Comparison of ENCODE assay signal across 8 mouse cellular contexts in the genomic region with DNA sequence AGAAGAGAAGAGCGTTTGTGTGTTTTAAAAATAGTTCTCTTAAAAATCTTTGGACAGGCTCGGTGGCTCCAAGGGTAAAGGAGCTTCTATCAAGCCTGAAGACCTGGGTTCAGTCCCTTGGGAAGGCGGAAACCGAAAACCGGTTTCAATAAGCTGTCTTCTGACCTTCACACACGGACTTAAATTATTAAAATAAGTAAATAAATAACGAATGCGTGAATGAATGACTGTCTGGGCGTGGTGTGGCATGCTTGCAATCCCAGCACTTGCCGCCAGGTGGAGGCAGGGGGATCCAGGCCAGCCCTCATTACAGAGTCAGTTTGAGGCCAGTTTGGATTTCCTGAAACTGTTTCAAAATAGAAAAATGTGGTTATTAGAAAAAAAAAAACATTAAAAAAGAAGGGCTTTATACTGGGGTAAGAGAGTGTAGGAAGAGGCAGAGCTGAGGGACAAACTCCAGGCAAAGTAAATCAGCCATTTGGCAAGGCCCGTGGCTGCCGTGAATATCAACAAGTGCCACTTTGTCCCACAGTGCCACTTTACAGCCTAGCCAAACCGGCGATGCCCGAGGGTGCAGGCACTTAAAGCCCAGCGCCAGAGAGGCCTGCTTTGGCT. TPM values are rescaled to one million over a fixed set of nuclear protein-coding genes. Genes with fewer than 3 reads are reported as not detected.
A peak's percentile ranks its signal among the peaks of the same experiment; 100 is the strongest.
DNase-seq lines count a peak whose midpoint lies in the region; ATAC-seq lines count a peak whose summit lies in the region.

No protein-coding gene starts in this region.

- H3K4me1 ChIP-seq in embryonic facial prominence, embryonic 11.5 days (ENCODE audit: control insufficient read depth, insufficient read depth, low read length), result no peaks in the 10 kb centered on the region
- H3K4me1 ChIP-seq in limb, embryonic 11.5 days (ENCODE audit: control insufficient read depth, insufficient read depth, low read length), result no peaks in the 10 kb centered on the region
- peaks cover 5% of the 10 kb centered on the region; the same call in 1 of the 2 replicates for H3K4me1 ChIP-seq in midbrain, embryonic 13.5 days (replicated peaks)

- H3K9me3 ChIP-seq in embryonic facial prominence, embryonic 11.5 days (replicated peaks; ENCODE audit: control insufficient read depth, low read length), result no peaks in the 10 kb centered on the region
- H3K9me3 ChIP-seq in limb, embryonic 11.5 days (ENCODE audit: control insufficient read depth, low read length), result no peaks in the 10 kb centered on the region
- no peaks in the 10 kb centered on the region for H3K9me3 ChIP-seq in midbrain, embryonic 13.5 days

- peak overlapping the region; percentile 57 for H3K4me2 ChIP-seq in embryonic facial prominence, embryonic 11.5 days (ENCODE audit: low read depth, low read length)
- H3K4me2 ChIP-seq in limb, embryonic 11.5 days (ENCODE audit: low read depth, severe bottlenecking), result peak overlapping the region; percentile 80
- peak overlapping the region; percentile 80 for H3K4me2 ChIP-seq in midbrain, embryonic 13.5 days (replicated peaks)

- peak overlapping the region; percentile 30; the same call in 1 of the 2 replicates for H3K27ac ChIP-seq in embryonic facial prominence, embryonic 11.5 days (replicated peaks; ENCODE audit: low read depth, low read length)
- peak overlapping the region; percentile 36; the same call in 1 of the 2 replicates for H3K27ac ChIP-seq in limb, embryonic 11.5 days (replicated peaks; ENCODE audit: low read depth, low read length)
- H3K27ac ChIP-seq in midbrain, embryonic 13.5 days, result peak overlapping the region; percentile 83

- no peaks in the 10 kb centered on the region for H3K36me3 ChIP-seq in embryonic facial prominence, embryonic 11.5 days (replicated peaks; ENCODE audit: control insufficient read depth, insufficient read depth, low read depth, low read length)
- H3K36me3 ChIP-seq in limb, embryonic 11.5 days (ENCODE audit: control insufficient read depth, insufficient read depth, low read length), result no peaks in the 10 kb centered on the region
- no peaks in the 10 kb centered on the region for H3K36me3 ChIP-seq in midbrain, embryonic 13.5 days

- no peaks in the 10 kb centered on the region for H3K27me3 ChIP-seq in embryonic facial prominence, embryonic 11.5 days (ENCODE audit: control insufficient read depth, insufficient read depth, low read length)
- H3K27me3 ChIP-seq in limb, embryonic 11.5 days (ENCODE audit: control insufficient read depth, insufficient read depth, low read length), result no peaks in the 10 kb centered on the region
- no peaks in the 10 kb centered on the region for H3K27me3 ChIP-seq in midbrain, embryonic 13.5 days

- DNase-seq in ovary, postnatal 10 days (ENCODE audit: low spot score), result peak; percentile 68
- no peak for DNase-seq in ovary, adult 18-20 months (ENCODE audit: low spot score)
- DNase-seq in embryonic facial prominence, embryonic 11.5 days (ENCODE audit: low spot score), result peak; percentile 81
- peak; percentile 97 for DNase-seq in heart, adult 11 months
- peak; percentile 88 for DNase-seq in kidney, adult 11 months
- peak; percentile 93 for DNase-seq in limb, embryonic 11.5 days (ENCODE audit: low spot score)
- DNase-seq in spleen, postnatal 10 days (ENCODE audit: low spot score in 2 of 2), result peak; percentile 85 to 92

- H3K9ac ChIP-seq in embryonic facial prominence, embryonic 11.5 days (replicated peaks; ENCODE audit: low read length), result peak overlapping the region; percentile 48
- peak overlapping the region; percentile 60 for H3K9ac ChIP-seq in limb, embryonic 11.5 days (ENCODE audit: low read length)
- H3K9ac ChIP-seq in midbrain, embryonic 13.5 days (replicated peaks), result peak overlapping the region; percentile 66

- peak overlapping the region; percentile 31 for H3K4me3 ChIP-seq in embryonic facial prominence, embryonic 11.5 days (ENCODE audit: low read depth, low read length)
- peak overlapping the region; percentile 39 for H3K4me3 ChIP-seq in limb, embryonic 11.5 days (ENCODE audit: low read depth, low read length)
- peak overlapping the region; percentile 50 for H3K4me3 ChIP-seq in midbrain, embryonic 13.5 days (replicated peaks)

- ATAC-seq in embryonic facial prominence, embryonic 11.5 days (replicated peaks; ENCODE audit: insufficient number of reproducible peaks, low FRiP score, low TSS enrichment, low read depth), result peak; percentile 36; the same call in 1 of the 2 replicates
- ATAC-seq in limb, embryonic 11.5 days (ENCODE audit: insufficient number of reproducible peaks, low FRiP score, low TSS enrichment, low read depth), result peak; percentile 67; the same call in 1 of the 2 replicates
- peak; percentile 53 for ATAC-seq in midbrain, embryonic 13.5 days

- WGBS in embryonic facial prominence, embryonic 11.5 days, result 5% methylated on average over 16 of the region's 16 CpGs
- 2% methylated on average over 16 of the region's 16 CpGs for WGBS in limb, embryonic 11.5 days
- 4% methylated on average over 16 of the region's 16 CpGs for WGBS in midbrain, embryonic 13.5 days

RNA-seq across cellular contexts. Expression of gene Eef1a1, which starts 38.9 kb away (rescaled TPM):
- polyA plus RNA-seq in embryonic facial prominence, embryonic 11.5 days (2014; fragmentation: Nextera tagmentation; extraction: Ambion mirVana), result 5,291 and 5,417 TPM in 2 replicates
- polyA plus RNA-seq in limb, embryonic 11.5 days (2014; fragmentation: Nextera tagmentation; extraction: Ambion mirVana), result 5,036 and 5,240 TPM in 2 replicates
- 3,693 and 3,771 TPM in 2 replicates for polyA plus RNA-seq in midbrain, embryonic 13.5 days (2015; fragmentation: Nextera tagmentation; extraction: Ambion mirVana)

RNA-seq across cellular contexts. Expression of gene Slc17a5, which starts 60.0 kb away (rescaled TPM):
- 11.8 and 13.8 TPM in 2 replicates for polyA plus RNA-seq in embryonic facial prominence, embryonic 11.5 days (2014; fragmentation: Nextera tagmentation; extraction: Ambion mirVana)
- polyA plus RNA-seq in limb, embryonic 11.5 days (2014; fragmentation: Nextera tagmentation; extraction: Ambion mirVana), result 14.6 and 15.0 TPM in 2 replicates
- 16.3 and 17.2 TPM in 2 replicates for polyA plus RNA-seq in midbrain, embryonic 13.5 days (2015; fragmentation: Nextera tagmentation; extraction: Ambion mirVana)

Comparison
In these comparisons a context has a peak if more than half of its experiments do, and no peak if none do; other contexts are left out.
1. H3K27ac ChIP-seq: peak in every context shown above with its lines; median percentile 83 in midbrain, embryonic 13.5 days; 36 in limb, embryonic 11.5 days; 30 in embryonic facial prominence, embryonic 11.5 days.